Mouse (Mus musculus) cerebellum, adult 2 months (tissue): ENCODE results near the gene Birc5.

Experiments
- CTCF ChIP-seq: fragments of 200-500 bp; IDR thresholded peaks from 2 replicates; pipeline ENCODE4 v1.5.1; 2011; ENCODE audit warnings: low read depth, mild to moderate bottlenecking, control low read depth, low read length, moderate library complexity, borderline replicate concordance; ENCODE audit not compliant: insufficient read depth
- POLR2A ChIP-seq: fragments of 200-500 bp; IDR thresholded peaks from 2 replicates; pipeline ENCODE4 v1.6.1; 2011; ENCODE audit warnings: low read length, control low read depth, borderline replicate concordance; ENCODE audit not compliant: insufficient read depth

DNA sequence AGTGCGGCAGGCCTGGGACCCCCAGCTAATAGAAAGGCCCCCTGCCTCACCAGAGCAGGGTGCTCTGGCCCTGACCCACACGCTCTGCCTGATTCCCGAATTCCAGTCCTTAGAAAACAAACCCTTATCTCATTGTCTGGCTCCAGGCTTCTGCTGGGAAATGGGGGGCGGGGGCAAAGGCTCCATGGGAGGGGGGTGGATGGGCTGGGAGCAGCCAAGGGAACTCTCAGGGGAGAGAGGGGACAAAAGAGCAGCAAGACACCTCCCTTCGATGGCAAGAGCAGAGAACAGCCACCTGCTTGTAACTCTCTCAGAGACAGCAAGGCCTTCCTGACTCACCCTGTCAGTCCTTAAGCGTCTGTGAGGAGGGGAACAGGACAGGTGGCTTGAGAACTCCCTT is 26.6 kb downstream of the Birc5 start:
- TF ChIP-seq CTCF (no peak), POLR2A (no peak)
